Mouse (Mus musculus): ENCODE measurements around the gene B4gat1. TPM values are rescaled to one million over a fixed set of nuclear protein-coding genes. Genes with fewer than 3 reads are reported as not detected.
"Not testable (repeated sequence)": the region's sequence is repeated elsewhere in the genome, so short reads cannot be mapped to it uniquely, and the experiment has no call there.

The B4gat1 gene
- polyA plus RNA-seq, 1 experiment from 2014 or later = 42.1 TPM

DNA sequence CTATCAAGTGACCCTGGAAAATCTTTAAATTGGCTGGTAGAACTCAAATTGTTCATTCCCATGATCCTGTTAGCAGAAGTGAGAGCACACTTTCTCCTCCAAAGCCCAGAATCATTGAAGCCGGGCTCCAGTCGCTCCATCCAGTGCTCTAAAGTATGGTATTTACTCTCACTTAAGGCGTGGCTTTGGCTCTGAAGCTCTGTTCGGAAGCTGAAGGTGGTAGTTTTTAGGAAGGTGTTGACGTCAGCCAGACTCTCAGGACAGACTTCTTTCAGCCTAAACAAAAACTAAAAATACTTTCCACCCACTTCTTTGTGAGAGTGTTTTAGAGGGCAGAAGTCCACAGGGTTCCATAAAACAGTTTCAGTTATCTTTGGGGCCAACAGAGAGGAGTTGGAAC, 34.9 kb downstream of the B4gat1 start:
- Histone ChIP-seq H3K4me2 (peak overlapping the region; percentile 79; the same call in 1 of the 2 replicates), H3K27ac (no peak overlapping the region), H3K36me3 (no peaks in the 10 kb centered on the region), H3K27me3 (replicated peaks) (peaks cover 5% of the 10 kb centered on the region; the same call in 1 of the 2 replicates), H3K9me3 (no peaks in the 10 kb centered on the region), H3K9ac (no peak overlapping the region), H3K4me3 (replicated peaks) (no peak overlapping the region; the same call in 1 of the 2 replicates), H3K4me1 (peaks cover 35% of the 10 kb centered on the region)
- WGBS = 25% methylated on average over 5 of the region's 5 CpGs
- no peak for ATAC-seq (ENCODE audit: insufficient read depth, low FRiP score, low read depth)

DNA sequence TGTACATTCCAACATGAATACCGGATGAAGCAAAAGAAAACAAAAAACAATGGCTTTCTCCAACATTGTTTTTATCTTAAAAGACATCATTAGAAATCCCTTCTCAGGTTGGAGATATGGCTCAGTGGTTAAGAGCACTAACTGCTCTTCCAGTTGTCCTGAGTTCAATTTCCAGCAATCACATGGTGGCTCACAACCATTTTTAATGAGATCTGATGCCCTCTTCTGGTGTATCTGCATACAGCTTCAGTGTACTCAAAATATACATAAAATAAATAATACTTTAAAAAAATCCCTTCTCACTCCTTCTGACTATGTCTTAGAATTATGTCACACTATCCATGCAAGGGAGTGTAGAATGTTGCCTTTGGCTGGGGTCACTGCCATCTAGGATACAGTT, 40.7 kb downstream of the B4gat1 start:
- WGBS = 92% methylated on average over 1 of the region's 1 CpGs
- H3K9me3 ChIP-seq = no peaks in the 10 kb centered on the region
- H3K4me1 ChIP-seq = no peaks in the 10 kb centered on the region
- no peak overlapping the region for H3K4me3 ChIP-seq (replicated peaks)
- peaks cover 41% of the 10 kb centered on the region for H3K27me3 ChIP-seq (replicated peaks)
- no peak for ATAC-seq (ENCODE audit: insufficient read depth, low FRiP score, low read depth)
- H3K36me3 ChIP-seq = no peaks in the 10 kb centered on the region
- H3K9ac ChIP-seq = no peak overlapping the region
- H3K27ac ChIP-seq = no peak overlapping the region
- no peak overlapping the region for H3K4me2 ChIP-seq

- no peak for ATAC-seq (ENCODE audit: insufficient read depth, low FRiP score, low read depth)
- no peak overlapping the region for H3K4me2 ChIP-seq
- peaks cover 10% of the 10 kb centered on the region for H3K4me1 ChIP-seq
- H3K36me3 ChIP-seq = no peaks in the 10 kb centered on the region
- no peak overlapping the region for H3K4me3 ChIP-seq (replicated peaks)
- H3K27me3 ChIP-seq (replicated peaks) = peaks cover 65% of the 10 kb centered on the region
- no peak overlapping the region for H3K9ac ChIP-seq
- WGBS = 59% methylated on average over 18 of the region's 18 CpGs
- no peak overlapping the region for H3K27ac ChIP-seq
- no peaks in the 10 kb centered on the region for H3K9me3 ChIP-seq
Observed at GRCm38 (mm10) chr19:5082005-5082404, 43.4 kb downstream of the B4gat1 start.

DNA sequence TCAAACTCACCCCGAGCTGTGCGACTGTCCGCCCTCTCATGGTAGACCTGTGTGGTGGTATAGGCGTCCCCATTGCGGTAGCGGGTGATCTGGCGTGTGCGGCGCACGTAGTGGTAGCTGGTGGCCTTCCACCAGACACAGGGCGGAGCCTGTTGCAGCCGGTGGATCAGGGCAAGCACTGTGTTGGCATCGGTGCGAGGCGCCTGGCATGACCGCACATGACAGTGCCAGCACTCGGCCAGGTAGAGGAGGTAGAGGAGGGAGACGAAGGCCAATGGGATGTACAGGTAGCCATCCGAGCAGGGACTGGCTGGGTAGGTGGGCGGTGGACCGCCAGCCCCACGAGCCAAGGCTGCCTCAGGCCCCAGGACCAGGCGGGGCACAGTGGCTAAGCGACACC, 44.0 kb downstream of the B4gat1 start:
- ATAC-seq (ENCODE audit: insufficient read depth, low FRiP score, low read depth) = no peak
- WGBS = 66% methylated on average over 24 of the region's 24 CpGs
- peaks cover 14% of the 10 kb centered on the region for H3K4me1 ChIP-seq
- no peak overlapping the region for H3K27ac ChIP-seq
- no peak overlapping the region for H3K9ac ChIP-seq
- no peak overlapping the region for H3K4me3 ChIP-seq (replicated peaks)
- peaks cover 65% of the 10 kb centered on the region for H3K27me3 ChIP-seq (replicated peaks)
- H3K36me3 ChIP-seq = no peaks in the 10 kb centered on the region
- H3K9me3 ChIP-seq = no peaks in the 10 kb centered on the region
- no peak overlapping the region for H3K4me2 ChIP-seq

- 74% methylated on average over 3 of the region's 3 CpGs for WGBS
- H3K27me3 ChIP-seq (replicated peaks) = peaks cover 65% of the 10 kb centered on the region
- H3K27ac ChIP-seq = no peak overlapping the region
- H3K4me3 ChIP-seq (replicated peaks) = peak overlapping the region; percentile 51
- no peak overlapping the region for H3K9ac ChIP-seq
- peaks cover 18% of the 10 kb centered on the region for H3K4me1 ChIP-seq
- peak overlapping the region; percentile 86; the same call in 1 of the 2 replicates for H3K4me2 ChIP-seq
- H3K36me3 ChIP-seq = no peaks in the 10 kb centered on the region
- H3K9me3 ChIP-seq = no peaks in the 10 kb centered on the region
- ATAC-seq (ENCODE audit: insufficient read depth, low FRiP score, low read depth) = no peak
Observed at GRCm38 (mm10) chr19:5083961-5084833, 45.6 kb downstream of the B4gat1 start.

DNA sequence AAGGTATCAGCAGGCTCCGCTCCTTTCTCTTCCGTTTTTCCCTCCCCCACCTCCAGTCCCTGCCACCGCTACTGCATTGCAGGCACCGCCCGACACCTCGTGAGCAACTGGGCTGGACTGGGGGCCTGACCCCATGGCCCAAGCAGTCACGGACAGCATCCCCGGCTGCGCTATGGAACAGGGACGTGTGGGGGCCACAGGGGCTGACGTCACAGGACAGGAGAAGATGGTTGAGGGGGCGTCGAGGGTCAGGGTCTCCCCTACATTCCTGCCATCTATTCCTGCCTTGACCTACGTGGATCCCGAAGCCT, 46.2 kb downstream of the B4gat1 start:
- 1% methylated on average over 15 of the region's 15 CpGs for WGBS
- Histone ChIP-seq H3K4me1 (peaks cover 22% of the 10 kb centered on the region), H3K9ac (no peak overlapping the region), H3K36me3 (no peaks in the 10 kb centered on the region), H3K27ac (no peak overlapping the region), H3K9me3 (no peaks in the 10 kb centered on the region), H3K27me3 (replicated peaks) (peaks cover 64% of the 10 kb centered on the region), H3K4me3 (replicated peaks) (peak overlapping the region; percentile 51), H3K4me2 (peak overlapping the region; percentile 86)
- no peak for ATAC-seq (ENCODE audit: insufficient read depth, low FRiP score, low read depth)

GRCm38 (mm10) chr19:5085145-5085863, 46.7 kb downstream of the B4gat1 start, which contains the start of gene Tmem151a:
Tmem151a (minus strand) TSS chr19:5085531.
- no peak for ATAC-seq (ENCODE audit: insufficient read depth, low FRiP score, low read depth)
- Histone ChIP-seq H3K27me3 (replicated peaks) (peaks cover 62% of the 10 kb centered on the region), H3K4me3 (replicated peaks) (peak within 1 kb of the TSS; percentile 51), H3K27ac (no peak within 1 kb of the TSS), H3K9me3 (no peaks in the 10 kb centered on the region), H3K4me2 (peak within 1 kb of the TSS; percentile 86), H3K9ac (no peak within 1 kb of the TSS), H3K4me1 (peaks cover 22% of the 10 kb centered on the region), H3K36me3 (no peaks in the 10 kb centered on the region)
- under 1% methylated on average over 60 of the region's 69 CpGs for WGBS

DNA sequence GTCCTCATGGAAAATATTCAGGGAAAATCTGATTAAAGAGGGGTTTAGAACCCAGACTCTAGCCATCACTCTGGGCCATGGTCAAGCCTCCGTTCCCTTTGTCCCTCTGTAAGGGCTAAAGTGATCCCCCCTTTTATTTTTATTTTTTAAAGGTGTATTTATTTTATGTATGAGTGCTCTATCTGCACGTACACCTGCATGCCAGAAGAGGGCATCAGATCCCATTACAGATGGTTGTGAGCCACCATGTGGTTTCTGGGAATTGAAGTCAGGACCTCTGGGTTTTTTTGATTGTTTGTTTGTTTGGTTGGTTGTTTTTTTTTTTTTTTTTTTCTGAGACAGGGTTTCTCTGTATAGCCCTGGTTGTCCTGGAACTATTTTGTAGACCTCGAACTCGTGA, 47.9 kb downstream of the B4gat1 start:
- peaks cover 22% of the 10 kb centered on the region for H3K4me1 ChIP-seq
- H3K4me2 ChIP-seq; H3K4me3 ChIP-seq (replicated peaks); H3K36me3 ChIP-seq; H3K9me3 ChIP-seq; ATAC-seq (ENCODE audit: insufficient read depth, low FRiP score, low read depth); H3K27ac ChIP-seq; H3K9ac ChIP-seq: not testable (repeated sequence)
- WGBS = 62% methylated on average over 4 of the region's 4 CpGs
- H3K27me3 ChIP-seq (replicated peaks) = peaks cover 50% of the 10 kb centered on the region

GRCm38 (mm10) chr19:5087884-5088728, 49.5 kb downstream of the B4gat1 start, which contains the start of gene Yif1a:
Yif1a (plus strand) TSS chr19:5088538.
- ATAC-seq (ENCODE audit: insufficient read depth, low FRiP score, low read depth) = peak; percentile 93
- Histone ChIP-seq H3K9ac (peak within 1 kb of the TSS; percentile 67), H3K36me3 (peaks cover 14% of the 10 kb centered on the region), H3K4me3 (replicated peaks) (peak within 1 kb of the TSS; percentile 81), H3K9me3 (no peaks in the 10 kb centered on the region), H3K27me3 (replicated peaks) (peaks cover 34% of the 10 kb centered on the region), H3K27ac (peak within 1 kb of the TSS; percentile 89), H3K4me2 (peak within 1 kb of the TSS; percentile 75), H3K4me1 (peaks cover 22% of the 10 kb centered on the region)
- under 1% methylated on average over 58 of the region's 58 CpGs for WGBS

DNA sequence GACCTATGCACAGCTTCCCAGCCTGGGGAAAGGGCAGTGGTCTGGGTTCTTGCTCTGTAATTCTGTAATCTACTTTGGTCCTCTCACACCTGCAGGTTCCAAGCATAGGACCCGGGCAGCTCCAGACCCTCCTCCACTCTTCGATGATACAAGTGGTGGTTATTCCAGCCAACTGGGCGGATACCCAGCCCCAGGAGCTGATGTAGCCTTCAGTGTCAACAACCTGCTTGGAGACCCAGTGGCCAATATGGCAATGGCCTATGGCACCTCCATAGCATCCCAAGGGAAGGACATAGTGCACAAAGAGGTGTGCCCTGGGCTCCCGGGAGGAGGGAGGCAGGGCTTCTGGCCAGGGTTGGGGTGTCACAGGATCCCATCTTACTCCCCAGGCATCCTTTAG, 50.7 kb downstream of the B4gat1 start:
- WGBS = 85% methylated on average over 4 of the region's 4 CpGs
- Histone ChIP-seq H3K4me2 (peak overlapping the region; percentile 75), H3K27me3 (replicated peaks) (peaks cover 23% of the 10 kb centered on the region), H3K36me3 (peaks cover 14% of the 10 kb centered on the region), H3K9ac (peak overlapping the region; percentile 67), H3K9me3 (no peaks in the 10 kb centered on the region), H3K4me3 (replicated peaks) (peak overlapping the region; percentile 81), H3K27ac (no peak overlapping the region), H3K4me1 (peaks cover 28% of the 10 kb centered on the region)
- no peak for ATAC-seq (ENCODE audit: insufficient read depth, low FRiP score, low read depth)
